Mouse (Mus musculus): Measurements from ENCODE around the gene Ccdc88c.

Ccdc88c gene

GRCm38 (mm10) chr12:100996378-100996898 is 32.4 kb downstream of the Ccdc88c start:
- no peak for DNase-seq (ENCODE audit: low read depth)

GRCm38 (mm10) chr12:100995607-100996377 is 33.1 kb downstream of the Ccdc88c start:
- no peak for DNase-seq (ENCODE audit: low read depth)

GRCm38 (mm10) chr12:100994140-100995015 is 34.5 kb downstream of the Ccdc88c start:
- DNase-seq (ENCODE audit: low read depth) = no peak

- DNase-seq (ENCODE audit: low read depth) = no peak
These were observed 35.7 kb downstream of the Ccdc88c start for GRCm38 (mm10) chr12:100993146-100993545.

- DNase-seq (ENCODE audit: low read depth) = no peak
These were observed 36.4 kb downstream of the Ccdc88c start for GRCm38 (mm10) chr12:100992505-100992904.

- no peak for DNase-seq (ENCODE audit: low read depth)
These were observed 37.7 kb downstream of the Ccdc88c start for GRCm38 (mm10) chr12:100991119-100991518.

- DNase-seq (ENCODE audit: low read depth) = no peak
These were observed 38.6 kb downstream of the Ccdc88c start for GRCm38 (mm10) chr12:100990291-100990690.

- DNase-seq (ENCODE audit: low read depth) = no peak
These were observed 39.0 kb downstream of the Ccdc88c start for GRCm38 (mm10) chr12:100989780-100990288.

GRCm38 (mm10) chr12:100988324-100989130 is 40.3 kb downstream of the Ccdc88c start:
- no peak for DNase-seq (ENCODE audit: low read depth)

- DNase-seq (ENCODE audit: low read depth) = no peak
These were observed 42.4 kb downstream of the Ccdc88c start for GRCm38 (mm10) chr12:100986423-100986822.

GRCm38 (mm10) chr12:100985793-100986157 is 43.1 kb downstream of the Ccdc88c start:
- no peak for DNase-seq (ENCODE audit: low read depth)

GRCm38 (mm10) chr12:100985050-100985792 is 43.6 kb downstream of the Ccdc88c start:
- DNase-seq (ENCODE audit: low read depth) = no peak

GRCm38 (mm10) chr12:100983565-100983964 is 45.3 kb downstream of the Ccdc88c start:
- DNase-seq (ENCODE audit: low read depth) = no peak

GRCm38 (mm10) chr12:100982217-100982616 is 46.6 kb downstream of the Ccdc88c start:
- no peak for DNase-seq (ENCODE audit: low read depth)

GRCm38 (mm10) chr12:100980551-100981008 is 48.3 kb downstream of the Ccdc88c start:
- no peak for DNase-seq (ENCODE audit: low read depth)

- DNase-seq (ENCODE audit: low read depth) = no peak
These were observed 49.2 kb downstream of the Ccdc88c start for GRCm38 (mm10) chr12:100979616-100980015.

- no peak for DNase-seq (ENCODE audit: low read depth)
These were observed 50.7 kb downstream of the Ccdc88c start for GRCm38 (mm10) chr12:100977958-100978725.

- DNase-seq (ENCODE audit: low read depth) = no peak
These were observed 51.3 kb downstream of the Ccdc88c start for GRCm38 (mm10) chr12:100977551-100977950.

GRCm38 (mm10) chr12:100969808-100970207 is 59.0 kb downstream of the Ccdc88c start:
- no peak for DNase-seq (ENCODE audit: low read depth)

GRCm38 (mm10) chr12:100967383-100967782 is 61.5 kb downstream of the Ccdc88c start:
- DNase-seq (ENCODE audit: low read depth) = no peak
